8 mouse cellular contexts compared by ENCODE assay signal in genomic region chr7:132713483-132714126, GRCm38 (mm10).
A peak's percentile ranks its signal among the peaks of the same experiment; 100 is the strongest.
DNase-seq lines count a peak whose midpoint lies in the region; ATAC-seq lines count a peak whose summit lies in the region.

No protein-coding gene starts in this region.

- peak; percentile 70 for ATAC-seq in common myeloid progenitor, adult 5-6 weeks (replicated peaks; ENCODE audit: low read depth, poor library complexity, severe bottlenecking)
- no peak for ATAC-seq in heart, embryonic 15.5 days (replicated peaks; ENCODE audit: insufficient number of reproducible peaks, insufficient read depth, low FRiP score, low read depth)

- H3K27me3 ChIP-seq in heart, embryonic 15.5 days, result no peaks in the 10 kb centered on the region

- peak overlapping the region; percentile 32; the same call in 1 of the 2 replicates for H3K9ac ChIP-seq in heart, embryonic 15.5 days

- WGBS in heart, embryonic 15.5 days, result 37% methylated on average over 8 of the region's 8 CpGs

- H3K4me3 ChIP-seq in heart, embryonic 15.5 days, result no peak overlapping the region

- DNase-seq in cerebellum, adult 11 months, result peak; percentile 24
- no peak for DNase-seq in cerebellum, postnatal 36 days
- peak; percentile 81 for DNase-seq in kidney, postnatal 10 days
- peak; percentile 84 for DNase-seq in lung, postnatal 36 days
- no peak for DNase-seq in frontal cortex, postnatal 10 days (ENCODE audit: low spot score in 2 of 2)
- no peak for DNase-seq in gastrocnemius, adult 8-10 months (ENCODE audit: low spot score in 2 of 2)

- peak overlapping the region; percentile 98 for H3K27ac ChIP-seq in heart, embryonic 15.5 days

- no peaks in the 10 kb centered on the region; the same call in 1 of the 2 replicates for H3K36me3 ChIP-seq in heart, embryonic 15.5 days

- no peaks in the 10 kb centered on the region for H3K9me3 ChIP-seq in heart, embryonic 15.5 days (replicated peaks)

- H3K4me2 ChIP-seq in heart, embryonic 15.5 days, result peak overlapping the region; percentile 15; the same call in 1 of the 2 replicates

- peaks cover 49% of the 10 kb centered on the region for H3K4me1 ChIP-seq in heart, embryonic 15.5 days (replicated peaks)

Comparison
In these comparisons a context has a peak if more than half of its experiments do, and no peak if none do; other contexts are left out.
1. DNase-seq: peak in cerebellum, adult 11 months (single experiment), kidney, postnatal 10 days (single experiment) and lung, postnatal 36 days (single experiment); none in cerebellum, postnatal 36 days (0 of 2), frontal cortex, postnatal 10 days (0 of 2) and gastrocnemius, adult 8-10 months (0 of 2).